Comparison of ENCODE assay signal across 8 mouse cellular contexts in the genomic region with DNA sequence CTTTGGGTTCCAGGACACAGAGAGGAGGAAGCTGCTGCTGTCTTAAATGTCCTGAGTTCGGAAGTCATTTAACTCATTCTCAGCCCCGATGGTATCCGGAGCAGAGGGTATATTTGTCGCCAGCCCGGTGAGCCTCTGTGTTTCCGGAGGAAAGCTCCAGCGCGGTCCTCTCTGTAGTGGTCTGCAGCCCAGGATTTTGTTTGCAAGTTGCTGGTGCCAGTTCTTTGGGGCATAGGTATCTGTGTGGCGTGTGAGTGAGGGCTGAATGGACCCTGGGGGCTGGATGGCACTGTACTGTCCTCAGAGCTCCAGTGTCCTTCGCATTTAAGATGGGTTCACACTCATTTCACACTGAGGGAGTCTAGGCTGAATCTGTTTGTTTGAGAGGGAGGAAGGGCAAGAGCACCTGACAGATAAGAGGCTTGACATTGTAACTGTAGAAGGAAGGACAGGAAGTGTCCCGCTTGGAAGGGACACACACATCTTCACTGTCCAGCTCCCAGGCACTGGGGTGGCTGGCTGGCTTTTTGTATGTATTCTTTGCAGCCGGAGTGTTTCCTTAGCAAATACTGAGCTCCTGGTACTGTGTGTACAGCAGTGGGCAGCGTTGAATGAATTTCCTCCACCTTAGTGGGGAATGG. TPM values are rescaled to one million over a fixed set of nuclear protein-coding genes. Genes with fewer than 3 reads are reported as not detected.
DNase-seq lines count a peak whose midpoint lies in the region; ATAC-seq and TF ChIP-seq lines count a peak whose summit lies in the region.

No protein-coding gene starts in this region.

- H3K9ac ChIP-seq in heart, embryonic 15.5 days: peak overlapping the region; percentile 58
- no peak overlapping the region for H3K9ac ChIP-seq in liver, embryonic 13.5 days

- 22% methylated on average over 13 of the region's 13 CpGs for WGBS in spleen, adult 2 months
- WGBS in heart, embryonic 15.5 days: 17% methylated on average over 13 of the region's 13 CpGs
- WGBS in liver, embryonic 13.5 days (ENCODE audit: insufficient replicate concordance): 11% methylated on average over 13 of the region's 13 CpGs

- peaks cover 33% of the 10 kb centered on the region for H3K4me1 ChIP-seq in spleen, adult 2 months (ENCODE audit: control insufficient read depth, insufficient read depth, insufficient read length)
- peaks cover 43% of the 10 kb centered on the region for H3K4me1 ChIP-seq in heart, embryonic 15.5 days (replicated peaks)
- peaks cover 33% of the 10 kb centered on the region for H3K4me1 ChIP-seq in liver, embryonic 13.5 days (replicated peaks)

- TF ChIP-seq CTCF in spleen, adult 2 months (IDR thresholded peaks at IDR 0.05; ENCODE audit: extremely low read depth, insufficient read depth, insufficient read length, insufficient replicate concordance): no peak

- H3K4me2 ChIP-seq in heart, embryonic 15.5 days: peak overlapping the region; percentile 63
- peak overlapping the region; percentile 40 for H3K4me2 ChIP-seq in liver, embryonic 13.5 days

- peak overlapping the region; percentile 17; the same call in 1 of the 2 replicates for H3K27ac ChIP-seq in spleen, adult 2 months (ENCODE audit: insufficient read depth, low read length)
- H3K27ac ChIP-seq in heart, embryonic 15.5 days: peak overlapping the region; percentile 95
- no peak overlapping the region for H3K27ac ChIP-seq in liver, embryonic 13.5 days

- no peaks in the 10 kb centered on the region for H3K36me3 ChIP-seq in spleen, adult 2 months (ENCODE audit: control insufficient read depth, insufficient read depth, low read length)
- H3K36me3 ChIP-seq in heart, embryonic 15.5 days: no peaks in the 10 kb centered on the region
- no peaks in the 10 kb centered on the region for H3K36me3 ChIP-seq in liver, embryonic 13.5 days

- peak; percentile 27 for ATAC-seq in heart, embryonic 15.5 days (replicated peaks; ENCODE audit: insufficient number of reproducible peaks, insufficient read depth, low FRiP score, low read depth)
- ATAC-seq in liver, embryonic 13.5 days (ENCODE audit: low read depth): no peak
- ATAC-seq in cerebellum, adult (ENCODE audit: insufficient number of reproducible peaks, low FRiP score, low TSS enrichment): no peak

- H3K27me3 ChIP-seq in spleen, adult 2 months (ENCODE audit: control insufficient read depth, insufficient read depth, low read length): no peaks in the 10 kb centered on the region
- no peaks in the 10 kb centered on the region for H3K27me3 ChIP-seq in heart, embryonic 15.5 days
- H3K27me3 ChIP-seq in liver, embryonic 13.5 days: no peaks in the 10 kb centered on the region

- TF ChIP-seq POLR2A in spleen, adult 2 months (IDR thresholded peaks at IDR 0.05; ENCODE audit: low read depth, low read length): no peak

- H3K4me3 ChIP-seq in spleen, adult 2 months (ENCODE audit: extremely low read depth, insufficient read depth, insufficient read length): peak overlapping the region; percentile 14; the same call in 1 of the 2 replicates
- H3K4me3 ChIP-seq in heart, embryonic 15.5 days: peak overlapping the region; percentile 49
- H3K4me3 ChIP-seq in liver, embryonic 13.5 days (replicated peaks): peak overlapping the region; percentile 26

- no peaks in the 10 kb centered on the region for H3K9me3 ChIP-seq in heart, embryonic 15.5 days (replicated peaks)
- no peaks in the 10 kb centered on the region for H3K9me3 ChIP-seq in liver, embryonic 13.5 days (replicated peaks)

- DNase-seq in spleen, adult 2 months (ENCODE audit: low read depth in 1 of 2, low spot score in 2 of 2): no peak
- no peak for DNase-seq in spleen, postnatal 36 days (ENCODE audit: low spot score in 2 of 2)
- DNase-seq in liver, embryonic 13.5 days: no peak
- DNase-seq in skeletal muscle tissue, adult 2 months (ENCODE audit: low read depth, low spot score): peak; percentile 27
- no peak for DNase-seq in urinary bladder, adult 2 months (ENCODE audit: low spot score)
- no peak for DNase-seq in cerebellum, adult 11 months

RNA-seq across cellular contexts. Expression of a gene that starts 41.4 kb away (rescaled TPM):
- polyA plus RNA-seq in spleen, adult 2 months (2012; rRNA removed): not detected in 2 replicates
- not detected in 2 replicates for polyA plus RNA-seq in heart, embryonic 15.5 days (2015; fragmentation: Nextera tagmentation; extraction: Ambion mirVana)
- not detected in 2 replicates for polyA plus RNA-seq in liver, embryonic 13.5 days (2015; fragmentation: Nextera tagmentation; extraction: Ambion mirVana)
- polyA plus RNA-seq in urinary bladder, adult 2 months (2012; rRNA removed): not detected in 2 replicates
